Mouse (Mus musculus) liver, postnatal 0 days (tissue): Measurements from ENCODE around the gene Lpo. TPM values are rescaled to one million over a fixed set of nuclear protein-coding genes. Genes with fewer than 3 reads are reported as not detected.
"Not testable (repeated sequence)": the region's sequence is repeated elsewhere in the genome, so short reads cannot be mapped to it uniquely, and the experiment has no call there.

ENCODE experiments used
- ATAC-seq: fragments of 200-750 bp; cut with Nextera tagmentation; 2 replicates; pipeline ENCODE4 v1.8.0; 2017; ENCODE audit warnings: mild to moderate bottlenecking, moderate library complexity
- DNase-seq: peaks from one replicate; pipeline ENCODE4 v3.0.0-alpha.2; 2016
- H3K27ac ChIP-seq: fragments of 300-500 bp; sonication (generic); 2 replicates; pipeline ENCODE4 v1.5.1; 2014; ENCODE audit warnings: antibody characterized with exemption, moderate library complexity, mild to moderate bottlenecking, low read depth
- H3K27me3 ChIP-seq: fragments of 300-500 bp; sonication (generic); 2 replicates; pipeline ENCODE4 v1.6.1; 2014; ENCODE audit warnings: low read length, control low read depth, mixed read lengths; ENCODE audit not compliant: insufficient read depth
- H3K36me3 ChIP-seq: fragments of 300-500 bp; sonication (generic); replicated peaks from 2 replicates; pipeline ENCODE4 v1.6.1; 2014; ENCODE audit warnings: mild to moderate bottlenecking, control low read depth, low read length, moderate library complexity, mixed read lengths; ENCODE audit not compliant: insufficient read depth
- H3K4me1 ChIP-seq: fragments of 300-500 bp; sonication (generic); 2 replicates; pipeline ENCODE4 v1.6.1; 2014; ENCODE audit warnings: antibody characterized with exemption, mild to moderate bottlenecking, control low read depth; ENCODE audit not compliant: insufficient read depth
- H3K4me2 ChIP-seq: fragments of 300-500 bp; sonication (generic); 2 replicates; pipeline ENCODE4 v1.6.1; 2014; ENCODE audit warnings: low read depth, mild to moderate bottlenecking, low read length, moderate library complexity, mixed read lengths
- H3K4me3 ChIP-seq: fragments of 300-500 bp; sonication (generic); 2 replicates; pipeline ENCODE4 v1.5.1; 2014; ENCODE audit warnings: low read depth, low read length
- H3K9ac ChIP-seq: fragments of 300-500 bp; sonication (generic); replicated peaks from 2 replicates; pipeline ENCODE4 v1.6.1; 2014; ENCODE audit warnings: mild to moderate bottlenecking, moderate library complexity
- H3K9me3 ChIP-seq: fragments of 300-500 bp; sonication (generic); 2 replicates; pipeline ENCODE4 v1.6.1; 2016; ENCODE audit warnings: mild to moderate bottlenecking, control low read depth, low read length, mixed read lengths
- CTCF ChIP-seq: sonication (generic); IDR thresholded peaks from 2 replicates; pipeline ENCODE4 v1.5.1; 2016; ENCODE audit warnings: antibody characterized with exemption, low read depth
- EP300 ChIP-seq: IDR thresholded peaks from 2 replicates; pipeline ENCODE4 v1.6.1; 2016; ENCODE audit warnings: antibody characterized with exemption, low read depth, mild to moderate bottlenecking
- WGBS: fragments of 180-500 bp; shearing (Covaris S2); extraction: QIAGEN DNeasy Blood & Tissue Kit; methylation state at CpG from one replicate; pipeline ENCODE4 v1.1.7; 2014; ENCODE audit not compliant: insufficient replicate concordance; 5-methylcytosine and 5-hydroxymethylcytosine counted together
- polyA plus RNA-seq: library from polyadenylated mRNA; unstranded; fragments of >200 nt; fragmentation: Nextera tagmentation; extraction: Ambion mirVana; gene quantifications from 2 replicates; pipeline ENCODE4 v1.2.1, GENCODE M21; 2015

Gene Lpo
- not detected in 2 replicates for polyA plus RNA-seq

DNA sequence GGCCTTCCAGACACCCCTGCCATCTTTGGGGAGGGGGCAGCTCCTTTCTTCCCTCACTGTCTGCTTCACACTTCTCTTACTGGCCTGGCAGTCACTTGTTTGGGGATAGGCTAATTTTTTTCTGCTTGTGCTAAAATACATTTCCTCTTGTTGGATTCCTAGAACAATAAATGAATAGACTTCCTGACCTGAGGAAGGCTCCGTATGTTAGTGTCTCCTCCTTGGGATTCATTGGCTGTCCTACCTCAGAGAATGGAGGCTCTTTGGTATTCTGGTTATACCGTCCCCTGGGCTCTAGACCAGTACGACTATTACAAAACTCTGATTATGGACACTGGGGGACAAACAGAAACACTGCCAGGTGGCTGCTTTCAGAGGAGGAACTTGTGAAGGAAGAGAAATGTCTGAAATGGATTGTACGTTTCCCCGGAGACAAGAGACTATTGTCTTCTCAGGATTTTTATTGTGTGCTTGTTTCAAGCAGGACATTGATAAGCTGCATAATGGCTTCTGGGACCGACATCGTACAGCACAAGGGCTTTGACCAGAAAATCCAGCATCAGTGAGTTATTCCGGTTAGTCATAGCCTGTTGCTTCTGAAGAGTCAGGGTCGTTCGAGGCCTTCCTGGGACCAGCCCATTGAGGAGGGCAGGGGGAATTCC is at the start of gene Lpo:
TSS of gene Lpo (minus strand) at position 51 of the 662 bp plus-strand sequence.
- Histone ChIP-seq H3K9ac (no peak within 1 kb of the TSS), H3K9me3 (no peaks in the 10 kb centered on the region), H3K36me3 (no peaks in the 10 kb centered on the region), H3K4me1 (no peaks in the 10 kb centered on the region), H3K4me3 (no peak within 1 kb of the TSS), H3K27ac (no peak within 1 kb of the TSS), H3K27me3 (no peaks in the 10 kb centered on the region), H3K4me2 (no peak within 1 kb of the TSS)
- no peak for TF ChIP-seq EP300
- no peak for TF ChIP-seq CTCF
- DNase-seq (no peak), ATAC-seq (no peak)
- 63% methylated on average over 10 of the region's 10 CpGs for WGBS

DNA sequence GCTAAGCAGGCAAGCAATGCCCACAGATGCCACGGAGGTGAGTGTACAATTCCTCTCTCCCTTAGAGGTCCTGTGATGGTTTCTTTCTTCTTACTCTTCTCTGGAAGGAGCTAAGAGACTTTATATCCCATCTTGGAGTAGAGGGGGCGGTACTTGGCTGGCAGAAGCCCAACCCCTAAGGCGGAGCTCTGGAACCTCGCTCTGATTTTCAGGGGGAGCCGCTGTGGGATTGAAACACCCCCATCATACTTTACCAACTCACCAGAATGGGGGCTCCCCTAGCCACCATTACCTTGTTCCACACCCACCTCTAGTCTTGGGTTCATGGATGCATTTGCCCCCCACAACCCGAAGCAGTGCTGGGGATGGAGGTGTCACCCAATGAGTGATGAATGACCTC is 47.3 kb upstream of the Lpo start, which contains the start of gene Epx:
TSS of gene Epx (minus strand) at position 101 of the 400 bp plus-strand sequence.
- H3K36me3 ChIP-seq: no peaks in the 10 kb centered on the region
- no peak for DNase-seq
- no peak within 1 kb of the TSS for H3K4me3 ChIP-seq
- no peak for TF ChIP-seq CTCF
- TF ChIP-seq EP300: no peak
- no peaks in the 10 kb centered on the region for H3K9me3 ChIP-seq
- no peak within 1 kb of the TSS for H3K4me2 ChIP-seq
- H3K27me3 ChIP-seq: no peaks in the 10 kb centered on the region
- WGBS: 77% methylated on average over 6 of the region's 6 CpGs
- no peaks in the 10 kb centered on the region for H3K4me1 ChIP-seq
- ATAC-seq: no peak
- no peak within 1 kb of the TSS for H3K27ac ChIP-seq
- no peak within 1 kb of the TSS for H3K9ac ChIP-seq

DNA sequence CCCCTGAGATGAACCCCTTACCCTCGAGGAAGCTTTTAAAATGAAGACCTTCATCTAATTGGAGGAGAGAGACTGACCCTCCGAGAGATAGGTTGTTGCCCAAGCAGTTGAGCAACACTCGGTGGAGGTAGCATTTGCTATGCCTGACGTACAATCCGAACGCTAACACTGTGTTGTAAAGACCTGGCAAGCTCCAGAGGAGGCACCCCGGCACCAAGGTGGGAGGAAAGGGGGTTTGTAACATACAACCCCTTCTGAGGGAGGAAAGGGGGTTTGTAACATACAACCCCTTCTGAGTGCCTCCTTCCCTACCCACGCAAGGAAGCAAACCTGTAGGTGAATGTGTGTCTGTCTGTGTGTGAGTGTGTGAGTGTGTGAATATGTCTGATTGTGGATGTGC is 43.7 kb upstream of the Lpo start:
- WGBS: 47% methylated on average over 8 of the region's 8 CpGs
- no peaks in the 10 kb centered on the region for H3K4me1 ChIP-seq

DNA sequence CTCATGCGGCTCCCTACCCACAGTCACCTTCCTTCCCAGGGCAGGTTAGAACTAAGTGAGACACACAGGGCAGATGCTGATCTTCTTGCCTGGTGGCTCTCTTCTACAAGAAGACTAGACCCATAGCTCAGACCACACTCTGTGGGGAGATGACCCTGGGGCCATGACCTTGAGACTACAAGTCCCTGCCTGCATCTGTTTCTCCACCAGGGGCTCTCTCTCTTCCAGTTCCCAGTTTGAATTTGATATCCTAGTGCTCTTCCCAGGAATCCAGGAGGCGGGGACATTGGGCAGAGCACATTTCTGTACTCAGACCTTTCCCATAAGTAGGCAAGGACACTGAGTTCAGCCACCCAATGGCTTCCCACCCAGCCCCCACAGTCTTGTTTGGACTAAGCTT is 42.0 kb upstream of the Lpo start:
- 67% methylated on average over 2 of the region's 2 CpGs for WGBS
- H3K9ac ChIP-seq: no peak overlapping the region
- no peaks in the 10 kb centered on the region for H3K9me3 ChIP-seq
- H3K36me3 ChIP-seq: no peaks in the 10 kb centered on the region
- no peak overlapping the region for H3K4me3 ChIP-seq
- no peaks in the 10 kb centered on the region for H3K27me3 ChIP-seq
- H3K27ac ChIP-seq: no peak overlapping the region
- ATAC-seq (no peak), DNase-seq (no peak)
- TF ChIP-seq CTCF (no peak), EP300 (no peak)
- H3K4me2 ChIP-seq: no peak overlapping the region
- H3K4me1 ChIP-seq: no peaks in the 10 kb centered on the region

More for the DNA sequence above, 43.7 kb upstream of the Lpo start:
- DNase-seq (no peak), ATAC-seq (no peak)
- no peak overlapping the region for H3K4me2 ChIP-seq
- no peaks in the 10 kb centered on the region for H3K27me3 ChIP-seq
- H3K27ac ChIP-seq: no peak overlapping the region
- H3K36me3 ChIP-seq: no peaks in the 10 kb centered on the region
- TF ChIP-seq CTCF (no peak), EP300 (no peak)
- H3K4me3 ChIP-seq: no peak overlapping the region
- H3K9ac ChIP-seq: no peak overlapping the region
- no peaks in the 10 kb centered on the region for H3K9me3 ChIP-seq

DNA sequence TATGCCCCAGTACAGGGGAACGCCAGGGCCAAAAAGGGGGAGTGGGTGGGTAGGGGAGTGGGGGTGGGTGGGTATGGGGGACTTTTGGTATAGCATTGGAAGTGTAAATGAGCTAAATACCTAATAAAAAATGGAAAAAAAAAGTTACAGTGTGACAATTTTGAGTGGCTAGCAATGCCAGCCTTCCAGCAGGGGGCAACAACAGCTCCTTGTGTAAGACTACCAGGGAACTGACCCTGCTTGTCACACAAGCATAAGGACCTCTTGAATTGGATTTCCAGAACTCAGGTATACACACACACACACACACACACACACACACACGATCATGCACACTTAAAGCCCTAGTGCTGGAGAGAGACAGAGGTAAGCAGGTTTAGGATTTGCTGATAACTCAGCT is 38.8 kb upstream of the Lpo start:
- H3K9ac ChIP-seq, H3K36me3 ChIP-seq, ATAC-seq, H3K4me1 ChIP-seq, H3K27me3 ChIP-seq, H3K4me3 ChIP-seq, DNase-seq, H3K27ac ChIP-seq, H3K9me3 ChIP-seq, H3K4me2 ChIP-seq: not testable (repeated sequence)
- WGBS: 75% methylated on average over 1 of the region's 2 CpGs

DNA sequence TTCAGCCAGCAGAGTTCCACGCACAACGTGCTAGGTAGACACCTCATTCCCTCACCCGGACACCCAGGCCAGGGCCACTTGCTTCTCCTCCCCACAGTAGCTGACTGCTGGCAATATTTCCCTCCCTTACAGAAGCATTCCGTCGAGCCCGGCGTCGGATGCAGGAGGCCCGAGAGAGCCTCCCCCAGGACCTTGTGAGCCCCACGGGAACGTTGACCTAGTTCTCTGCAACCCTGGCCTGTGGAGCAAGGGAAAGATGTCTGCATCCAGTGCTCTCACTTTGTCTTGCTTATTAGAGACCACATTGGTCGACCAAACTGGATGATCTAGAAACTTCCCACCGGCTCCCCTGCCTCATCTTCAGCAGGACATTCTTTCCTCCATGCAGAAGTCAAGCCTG is 34.7 kb upstream of the Lpo start:
- TF ChIP-seq CTCF (no peak), EP300 (no peak)
- Histone ChIP-seq H3K4me2 (no peak overlapping the region), H3K27me3 (no peaks in the 10 kb centered on the region), H3K27ac (no peak overlapping the region), H3K9ac (no peak overlapping the region), H3K36me3 (0 out of 2 replicates have a peak, but pooled peaks cover 2% of the 10 kb centered on the region), H3K4me1 (no peaks in the 10 kb centered on the region), H3K4me3 (no peak overlapping the region), H3K9me3 (no peaks in the 10 kb centered on the region)
- DNase-seq (no peak), ATAC-seq (no peak)
- WGBS: 83% methylated on average over 13 of the region's 13 CpGs

DNA sequence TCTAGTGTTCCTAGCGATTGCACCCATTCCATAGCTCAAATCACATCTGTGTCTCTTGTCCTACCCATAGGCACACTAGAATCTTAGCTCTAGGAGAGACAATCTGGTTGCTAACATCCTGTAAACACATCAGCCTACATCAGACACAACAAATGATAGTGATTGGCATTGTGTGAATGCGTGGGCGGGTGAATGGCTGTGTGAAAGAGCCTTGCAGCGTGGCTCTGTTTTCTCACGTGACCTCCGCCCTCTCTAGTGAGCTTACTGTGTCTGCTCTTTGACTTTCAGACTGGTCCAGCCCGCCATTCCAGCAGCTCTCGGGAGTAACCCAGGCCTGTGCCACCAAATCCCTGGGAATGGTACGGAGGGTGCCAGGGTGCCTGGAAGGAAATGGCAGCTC is 32.3 kb upstream of the Lpo start:
- H3K36me3 ChIP-seq: 0 out of 2 replicates have a peak, but pooled peaks cover 2% of the 10 kb centered on the region
- no peaks in the 10 kb centered on the region for H3K27me3 ChIP-seq
- no peak for DNase-seq
- H3K27ac ChIP-seq: no peak overlapping the region
- H3K9me3 ChIP-seq: no peaks in the 10 kb centered on the region
- no peak overlapping the region for H3K4me2 ChIP-seq
- H3K9ac ChIP-seq: no peak overlapping the region
- no peaks in the 10 kb centered on the region for H3K4me1 ChIP-seq
- ATAC-seq: no peak
- TF ChIP-seq CTCF (no peak), EP300 (no peak)
- H3K4me3 ChIP-seq: no peak overlapping the region
- 75% methylated on average over 9 of the region's 9 CpGs for WGBS
